Mouse (Mus musculus) heart, postnatal 14 days (tissue): ENCODE results near the gene Fam222a. TPM values are rescaled to one million over a fixed set of nuclear protein-coding genes. Genes with fewer than 3 reads are reported as not detected.

Experiments
- DNase-seq, 2 experiments: peaks; one replicate each; pipeline ENCODE4 v3.0.0; 2021 to 2022
- intact Hi-C: fragments of 180-260 bp; cut with DNase I; formaldehyde crosslinking; loops from one replicate; pipeline ENCODE4 v1.15.1; 2025
- total RNA-seq, 2 experiments: library from RNA; stranded (reverse); gene quantifications; 2 replicates each; pipeline ENCODE4 v1.2.3; 2021

Fam222a gene
- total RNA-seq, 2 experiments from 2014 or later: 3.2 to 5.4 TPM

GRCm38 (mm10) chr5:114557765-114558731 is 9.8 kb upstream of the Fam222a start:
- intact Hi-C loops: loop anchor here (2.0 kb wide), 1 partner anchor 49 kb away; no protein-coding TSS in a partner anchor
- DNase-seq: no peak

DNA sequence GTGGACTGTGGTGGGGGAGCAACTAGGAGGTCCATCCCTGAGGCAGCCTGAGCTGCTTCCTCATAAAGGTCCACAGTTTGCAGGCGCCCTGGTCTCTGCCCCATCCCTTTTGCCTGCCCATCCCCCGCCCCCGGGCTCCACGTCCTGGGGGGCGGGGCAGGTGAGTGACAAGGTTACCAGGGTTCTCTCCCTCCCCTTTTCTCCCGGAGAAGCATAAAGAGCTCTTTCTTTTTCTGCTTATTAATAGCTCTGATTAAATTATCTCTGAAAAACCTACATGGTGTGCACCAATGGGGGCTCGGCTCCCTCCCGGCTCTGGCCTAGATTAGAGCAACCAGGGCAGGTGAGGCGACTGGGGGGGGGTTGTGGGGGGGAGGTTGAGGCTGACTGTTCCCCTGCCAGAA is 7.3 kb upstream of the Fam222a start:
- DNase-seq: no peak
- intact Hi-C loops: no loop called here

GRCm38 (mm10) chr5:114560965-114561364 is 6.9 kb upstream of the Fam222a start:
- intact Hi-C loops: no loop called here
- no peak for DNase-seq

DNA sequence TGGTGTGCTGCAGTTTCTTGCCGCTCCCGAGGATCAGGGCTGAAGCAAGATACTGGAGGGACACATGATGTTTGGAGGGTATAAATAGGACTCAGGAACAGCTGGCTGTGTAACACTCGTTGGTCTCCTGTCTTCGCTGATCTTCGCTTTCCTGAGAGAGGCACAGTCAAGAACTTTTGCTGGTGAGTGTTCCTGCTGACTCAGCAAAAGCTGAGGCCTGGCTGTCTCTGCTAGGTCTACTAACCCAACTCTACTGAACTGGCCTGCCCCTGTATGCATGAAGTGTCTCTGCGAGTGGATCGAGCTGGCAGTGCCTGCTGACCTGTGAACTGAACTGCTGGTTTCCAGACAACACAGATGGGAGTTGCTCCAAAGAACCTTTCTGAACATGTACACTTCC is 3.8 kb upstream of the Fam222a start:
- intact Hi-C loops: no loop called here
- DNase-seq: no peak

GRCm38 (mm10) chr5:114565305-114565704 is 2.5 kb upstream of the Fam222a start:
- peak; percentile 55 to 62 for DNase-seq
- intact Hi-C loops: loop anchor here (5.0 kb wide), 1 partner anchor 37 kb away; no protein-coding TSS in a partner anchor

- intact Hi-C loops: loop anchor here (5.0 kb wide), 1 partner anchor 37 kb away; no protein-coding TSS in a partner anchor
- no peak for DNase-seq
These were observed 2.1 kb upstream of the Fam222a start for GRCm38 (mm10) chr5:114565751-114566150.

GRCm38 (mm10) chr5:114566461-114566860 is 1.4 kb upstream of the Fam222a start:
- intact Hi-C loops: loop anchor here (5.0 kb wide), 1 partner anchor 36 kb away; no protein-coding TSS in a partner anchor
- no peak for DNase-seq

- intact Hi-C loops: loop anchor here (5.0 kb wide), 1 partner anchor 35 kb away; no protein-coding TSS in a partner anchor
- peak; percentile 97 to 98 for DNase-seq
These were observed 720 bp upstream of the Fam222a start for GRCm38 (mm10) chr5:114567075-114567517.

GRCm38 (mm10) chr5:114568818-114569217 is 1.0 kb downstream of the Fam222a start:
- peak in 1 of 2 experiments; percentile 37 for DNase-seq
- intact Hi-C loops: loop anchor here (2.0 to 5.0 kb wide), 2 partner anchors 33 to 104 kb away; no protein-coding TSS in a partner anchor

DNA sequence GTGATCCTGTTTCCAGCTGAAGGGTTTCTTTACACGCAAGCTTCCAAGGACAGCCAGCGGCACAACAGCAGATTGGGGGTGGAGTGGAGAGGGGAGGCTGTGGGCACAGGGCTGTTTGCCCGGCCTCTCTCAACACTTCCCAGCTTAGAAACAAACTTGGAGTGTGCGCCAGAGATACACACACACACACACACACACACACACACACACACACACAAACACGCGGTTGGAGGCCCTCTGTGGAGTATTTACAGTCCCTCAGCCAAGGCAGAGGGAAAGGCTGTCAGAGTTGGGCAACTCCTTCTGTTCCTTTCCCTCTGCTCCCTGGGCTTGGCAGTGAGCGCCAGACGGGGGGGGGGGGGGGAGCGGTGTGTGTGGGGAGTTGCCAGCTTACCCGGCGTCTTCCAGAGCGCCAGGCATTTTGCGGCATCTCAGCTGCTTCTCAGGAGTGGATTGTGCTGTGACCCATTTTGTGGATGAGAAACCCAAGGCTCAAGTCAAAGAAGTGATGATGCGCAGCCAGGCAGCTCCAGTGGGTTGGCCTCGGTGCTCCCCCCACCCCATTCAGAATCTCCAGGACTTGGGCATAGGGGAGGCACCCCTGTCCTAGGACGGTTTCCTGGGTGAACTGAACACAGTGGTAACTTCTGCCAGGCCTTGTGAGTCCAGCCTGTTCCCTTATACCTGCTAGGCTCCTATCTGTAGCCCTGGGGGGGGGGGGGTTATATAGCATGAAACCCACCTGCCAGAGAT is 2.3 kb downstream of the Fam222a start:
- DNase-seq: peak; percentile 59 to 73
- intact Hi-C loops: loop anchor here (2.0 to 5.0 kb wide), 2 partner anchors 32 to 105 kb away; no protein-coding TSS in a partner anchor

DNA sequence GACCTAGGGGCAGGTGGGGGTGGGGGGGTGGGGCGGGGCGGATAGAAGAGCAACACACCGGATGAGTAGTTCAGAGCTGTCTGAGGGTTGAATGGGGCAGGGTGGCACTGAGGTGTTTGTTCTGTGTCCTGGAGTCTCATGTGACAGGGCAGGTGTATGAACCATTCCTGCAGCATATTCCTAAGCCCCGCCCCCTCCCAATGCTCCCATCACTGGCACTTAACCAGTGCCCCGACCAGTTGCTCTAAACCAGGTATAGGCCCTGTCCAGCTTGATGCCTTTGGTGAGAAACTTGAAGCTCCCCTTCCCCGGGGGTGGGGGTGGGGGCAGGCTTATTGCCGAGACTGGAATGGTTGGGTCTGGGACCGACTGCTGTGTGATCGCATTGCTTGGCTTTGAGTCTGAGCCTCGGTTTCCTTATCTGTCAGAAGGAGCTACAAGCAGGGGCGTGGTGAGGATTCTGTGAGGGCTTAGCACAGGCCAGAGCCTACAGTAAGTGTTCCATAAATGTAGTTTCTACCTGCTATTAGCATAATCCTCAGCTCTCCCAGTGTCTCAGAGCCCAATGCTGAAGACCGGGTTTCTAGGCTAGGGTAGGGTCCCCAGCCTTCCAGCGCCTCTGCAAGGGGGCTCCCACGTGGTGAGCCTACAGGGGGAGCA is 3.1 kb downstream of the Fam222a start:
- intact Hi-C loops: no loop called here
- no peak for DNase-seq

DNA sequence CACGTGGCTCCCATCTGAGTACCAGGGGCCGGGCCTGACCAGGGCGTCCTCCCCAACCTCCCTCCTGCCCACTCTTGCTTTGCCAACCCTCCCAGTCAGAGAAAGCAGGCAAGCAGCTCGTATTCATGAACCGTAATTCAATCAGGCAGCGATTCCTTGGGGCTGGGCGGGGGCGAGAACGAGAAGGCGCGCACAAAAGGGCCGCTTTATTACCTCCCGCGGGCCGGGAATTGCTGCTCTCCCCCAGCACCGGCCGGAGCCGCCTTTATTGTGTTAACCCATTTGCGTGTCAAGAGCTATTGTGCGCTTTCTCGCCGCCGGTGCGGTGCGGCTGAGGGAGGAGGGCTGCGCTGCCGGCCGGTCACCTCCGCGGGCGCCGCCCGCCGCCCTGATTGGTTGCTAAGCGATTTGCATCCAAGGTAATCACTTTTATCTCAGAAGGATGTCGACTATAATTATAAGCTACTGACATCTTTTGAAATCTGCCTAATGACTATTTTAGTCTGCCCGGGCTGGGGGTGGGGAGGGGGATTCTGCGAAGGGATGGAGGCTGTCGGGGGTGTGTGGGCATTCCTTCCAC is 3.7 kb downstream of the Fam222a start:
- DNase-seq: no peak
- intact Hi-C loops: no loop called here

- DNase-seq: no peak
These were observed 5.2 kb downstream of the Fam222a start for GRCm38 (mm10) chr5:114572997-114573396.

DNA sequence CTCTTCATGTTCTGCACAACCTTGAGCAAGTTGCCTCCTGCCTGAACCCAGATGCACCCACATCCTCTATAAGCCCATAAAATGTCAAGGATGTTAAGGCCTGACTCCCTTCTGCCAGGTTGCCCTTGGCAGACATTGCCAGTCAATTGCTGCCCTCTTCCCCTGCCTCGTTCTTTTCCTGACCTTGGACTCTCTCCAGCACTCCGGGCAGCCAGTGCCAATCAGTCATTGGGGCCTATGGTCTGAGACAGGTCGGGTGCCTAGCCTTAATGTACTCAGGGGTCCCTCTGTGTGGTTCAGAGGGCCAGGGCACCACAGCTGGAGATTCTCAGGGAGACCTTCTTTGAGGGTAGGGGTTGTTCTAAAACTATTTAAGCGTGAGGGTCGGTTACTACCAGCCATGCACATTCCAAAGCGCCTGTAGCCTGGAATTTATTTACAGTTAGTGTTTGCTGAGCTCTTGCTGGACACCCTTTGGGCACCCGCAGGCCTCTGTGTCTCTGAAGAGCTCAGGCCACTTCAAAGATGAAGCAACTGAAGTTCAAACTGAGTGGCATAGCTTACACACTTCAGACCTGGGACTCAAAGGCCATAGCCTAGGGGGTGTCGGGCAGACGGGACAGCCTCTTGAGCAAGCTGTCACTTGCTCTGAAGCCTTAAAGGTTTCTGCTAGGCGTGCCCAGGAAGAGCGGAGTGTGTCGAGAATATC is 6.3 kb downstream of the Fam222a start:
- intact Hi-C loops: no loop called here
- no peak for DNase-seq

More at GRCm38 (mm10) chr5:114572997-114573396, 5.2 kb downstream of the Fam222a start:
- intact Hi-C loops: no loop called here

DNA sequence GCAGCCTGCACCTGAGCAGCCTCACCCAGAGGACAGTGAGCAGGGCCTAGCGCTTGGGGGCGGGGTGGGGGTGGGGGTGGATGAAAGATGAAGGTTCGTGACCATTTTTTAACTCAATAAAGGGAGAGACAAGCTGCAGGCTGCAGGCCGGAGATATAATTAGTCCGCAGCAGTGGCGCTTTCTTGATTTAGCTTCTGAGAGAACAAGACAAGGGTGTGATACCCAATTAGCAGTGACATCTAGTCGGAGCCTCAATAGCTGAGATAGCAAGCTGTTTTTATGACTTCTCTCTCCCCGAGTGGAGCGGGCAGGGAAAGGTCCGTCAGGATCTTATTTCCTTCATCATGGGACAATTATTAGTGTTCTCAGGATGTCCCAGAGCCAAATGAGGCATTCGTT is 7.2 kb downstream of the Fam222a start:
- no peak for DNase-seq
- intact Hi-C loops: no loop called here

GRCm38 (mm10) chr5:114575530-114575929 is 7.7 kb downstream of the Fam222a start:
- DNase-seq: peak in 1 of 2 experiments; percentile 58
- intact Hi-C loops: no loop called here

- intact Hi-C loops: no loop called here
- DNase-seq: no peak
These were observed 8.3 kb downstream of the Fam222a start for GRCm38 (mm10) chr5:114575986-114576605.

DNA sequence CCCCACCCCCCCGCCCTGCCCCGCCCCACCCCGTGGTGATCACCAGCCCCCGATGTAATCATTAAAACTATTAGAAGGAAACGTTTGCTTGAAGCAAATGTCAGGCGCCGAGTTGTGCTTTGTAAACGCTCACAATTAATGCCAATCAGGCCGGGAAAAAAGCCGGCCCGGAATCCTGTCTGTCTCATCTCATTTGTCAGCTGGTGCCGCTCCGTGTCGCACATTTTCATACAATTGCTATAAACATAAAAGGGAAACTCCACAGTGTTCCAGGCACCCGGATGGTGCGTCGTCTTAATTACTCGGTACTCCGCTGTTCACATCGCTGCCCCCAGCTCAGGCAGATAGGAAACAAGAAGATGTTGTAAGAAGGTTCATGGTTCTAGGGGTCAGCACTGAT is 10.5 kb downstream of the Fam222a start:
- intact Hi-C loops: no loop called here
- no peak for DNase-seq
